Mouse (Mus musculus) thymus, adult 2 months (tissue): ENCODE data around the gene Polr1d.

ENCODE experiments used
- CTCF ChIP-seq: fragments of 200-500 bp; IDR thresholded peaks from 2 replicates; pipeline ENCODE4 v1.5.1; 2012; ENCODE audit warnings: mild to moderate bottlenecking, control low read depth, low read length, moderate library complexity, borderline replicate concordance; ENCODE audit not compliant: control insufficient read depth, poor library complexity, insufficient read depth; ENCODE audit errors: extremely low read depth
- POLR2A ChIP-seq: fragments of 200-500 bp; IDR thresholded peaks from 2 replicates; pipeline ENCODE4 v1.6.1; 2012; ENCODE audit warnings: mild to moderate bottlenecking, low read length, control low read depth, moderate library complexity; ENCODE audit not compliant: control insufficient read depth, poor library complexity, insufficient read depth; ENCODE audit errors: extremely low read depth

- no peak for TF ChIP-seq CTCF
- no peak for TF ChIP-seq POLR2A
Observed at GRCm38 (mm10) chr5:147045311-147045710, 31.5 kb upstream of the Polr1d start.
